Mouse (Mus musculus): ENCODE measurements around the gene Fhit.
A peak's percentile ranks its signal among the peaks of the same experiment; 100 is the strongest.

The Fhit gene

DNA sequence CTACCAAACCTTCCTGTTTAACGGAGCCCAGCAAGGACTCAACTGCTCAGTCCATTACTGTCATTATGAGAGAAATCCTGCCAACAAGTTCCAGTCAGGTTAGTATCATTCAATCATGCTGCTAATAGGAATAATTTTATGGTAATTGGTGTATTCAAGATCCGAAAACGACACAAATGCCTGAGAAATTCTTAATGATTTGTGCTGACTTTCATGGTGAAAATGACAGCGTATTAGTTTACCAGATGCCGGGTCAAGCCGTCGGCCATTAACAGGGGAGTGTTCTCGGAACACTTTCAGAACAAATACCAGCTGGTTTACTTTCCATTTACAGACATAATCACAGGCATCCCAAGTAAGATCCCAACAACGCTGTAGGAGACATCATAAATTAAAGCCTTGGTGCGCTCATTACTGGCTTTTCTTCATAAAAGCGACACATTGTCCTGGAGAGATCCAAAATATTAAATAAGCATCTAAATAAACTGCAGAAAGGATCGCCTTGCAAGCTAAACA, 451.0 kb downstream of the Fhit start:
- no peak for DNase-seq (ENCODE audit: low spot score)

DNA sequence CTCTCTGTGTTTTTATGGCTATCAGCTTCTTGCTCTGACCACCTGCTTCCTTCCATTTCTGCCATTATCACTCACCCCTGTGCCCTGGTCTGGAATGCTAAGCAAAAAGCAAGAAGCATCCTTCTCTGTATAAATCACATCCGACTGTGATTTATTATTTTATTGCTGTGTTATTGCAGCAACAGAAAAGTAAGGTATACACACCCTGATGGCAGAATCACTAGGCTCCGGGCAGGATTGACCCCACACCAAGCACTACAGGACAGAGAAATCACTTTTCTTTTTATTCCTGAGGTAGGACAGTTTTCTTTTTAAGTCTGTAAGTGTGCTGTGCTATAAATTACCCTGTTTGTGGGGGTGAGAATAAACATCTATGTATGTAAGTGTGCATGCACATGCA, 460.1 kb downstream of the Fhit start:
- no peak for DNase-seq (ENCODE audit: low spot score)

DNA sequence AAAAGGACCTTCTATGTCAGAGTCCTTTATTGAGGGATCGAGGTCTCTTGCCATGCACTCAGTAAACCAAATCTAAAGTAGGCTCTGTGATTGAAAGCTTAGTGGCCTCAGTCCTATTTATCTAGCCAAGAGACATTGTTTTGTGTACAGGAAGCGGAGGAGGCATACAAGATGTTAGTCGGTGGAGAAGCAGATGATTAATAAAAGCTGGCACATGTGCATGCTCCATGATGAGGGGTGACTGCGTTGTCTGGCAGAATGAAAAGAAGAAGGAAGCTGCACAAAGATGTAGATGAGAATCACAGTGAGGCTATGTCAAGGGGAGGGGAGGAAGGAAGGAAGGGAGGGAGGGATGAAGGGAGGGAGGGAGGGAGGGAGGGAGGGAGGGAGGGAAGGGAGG, 481.8 kb downstream of the Fhit start:
- DNase-seq (ENCODE audit: low spot score) = peak; percentile 49

DNA sequence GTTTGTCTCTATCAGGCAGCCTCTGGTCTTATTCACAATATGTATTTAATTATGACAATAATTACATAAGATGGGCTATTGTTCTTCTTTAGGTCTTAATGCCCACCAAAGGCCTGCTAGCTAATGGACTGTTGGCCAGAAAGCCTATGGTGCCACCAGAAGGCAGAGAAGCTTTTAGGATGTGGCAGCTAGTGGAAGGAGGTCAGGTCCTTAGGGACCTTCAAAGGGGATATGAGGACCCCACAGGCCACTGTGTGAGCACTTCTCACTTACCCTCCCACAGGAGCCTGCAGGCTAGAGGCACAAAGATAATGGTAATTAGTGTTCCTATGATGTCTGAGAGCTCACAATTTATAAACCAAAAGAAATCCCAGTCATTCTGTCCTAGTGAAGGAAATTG, 482.2 kb downstream of the Fhit start:
- no peak for DNase-seq (ENCODE audit: low spot score)

DNA sequence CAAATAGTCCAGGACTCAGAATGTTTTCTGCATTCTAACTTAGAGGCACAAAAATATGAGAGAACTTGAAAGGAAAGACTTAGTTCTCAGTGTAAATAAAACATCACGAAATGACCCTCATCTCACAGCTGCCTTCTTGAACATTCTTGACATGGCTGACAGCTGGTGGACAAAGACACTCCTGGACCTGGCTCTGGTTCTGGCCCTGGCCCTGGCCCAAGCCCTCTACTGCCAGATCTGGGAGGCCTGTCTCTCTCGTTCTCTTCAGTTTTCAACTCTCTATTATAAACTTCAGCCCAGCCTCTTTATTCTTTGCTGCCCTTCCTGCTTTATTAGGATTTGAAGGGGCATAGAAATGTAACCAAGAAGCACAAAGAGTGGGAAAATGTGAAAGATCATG, 484.2 kb downstream of the Fhit start:
- no peak for DNase-seq (ENCODE audit: low spot score)

DNA sequence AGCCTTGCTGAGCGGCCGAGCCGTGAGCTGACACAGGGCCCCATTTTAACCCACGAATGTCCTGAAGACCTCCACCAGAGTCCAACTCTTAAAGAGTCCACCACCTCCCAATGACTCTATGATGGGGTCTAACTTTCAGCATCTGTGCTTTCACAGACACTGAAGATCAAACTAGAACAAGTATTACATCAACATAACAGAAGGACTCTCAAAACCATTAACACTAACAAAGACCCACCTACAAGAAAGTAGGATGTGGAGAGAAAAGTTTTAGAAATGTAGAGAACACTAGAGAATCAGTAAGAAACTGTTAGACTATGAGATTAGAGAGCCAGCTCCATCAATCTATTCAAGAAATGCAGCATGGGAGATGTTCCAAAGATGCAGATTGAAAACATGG, 501.6 kb downstream of the Fhit start:
- no peak for DNase-seq (ENCODE audit: low spot score)

DNA sequence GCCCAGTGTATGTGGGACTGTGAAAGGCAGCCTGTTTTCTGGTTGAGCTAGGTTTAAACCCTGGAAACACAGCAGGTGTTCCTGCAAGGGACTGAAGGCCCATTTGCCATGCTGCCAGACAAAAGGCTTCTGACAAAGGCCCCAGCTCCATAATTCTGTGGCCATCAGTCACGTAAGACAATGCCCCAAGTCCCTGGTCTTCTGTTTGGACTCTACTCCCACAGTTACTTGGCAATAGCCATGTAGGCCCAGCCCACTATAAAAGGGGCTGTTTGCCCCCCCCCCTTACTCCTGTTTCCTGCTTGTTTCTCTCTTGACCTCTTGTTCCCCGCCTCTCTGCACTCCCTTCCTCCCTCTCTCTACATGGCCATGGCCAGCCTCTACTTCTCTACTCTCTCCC, 502.5 kb downstream of the Fhit start:
- DNase-seq (ENCODE audit: low spot score) = no peak

DNA sequence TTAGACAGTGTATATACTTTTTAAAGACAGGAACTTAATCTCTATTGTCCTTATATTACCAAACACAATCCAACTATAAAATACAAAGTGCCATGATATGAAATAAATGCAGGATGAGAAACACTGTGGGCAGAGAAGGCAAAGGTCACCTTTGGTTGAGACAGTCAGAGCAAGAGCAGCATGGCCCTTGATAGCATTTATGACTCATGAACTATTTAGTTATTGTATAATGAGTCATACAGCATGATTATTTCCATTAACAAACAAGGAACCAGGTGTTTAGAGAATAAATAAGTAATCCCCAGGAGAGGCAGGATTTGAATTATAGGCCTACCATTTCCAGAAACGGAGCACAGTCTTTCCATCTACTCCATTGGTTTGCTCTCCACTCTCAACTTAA, 503.6 kb downstream of the Fhit start:
- DNase-seq (ENCODE audit: low spot score) = no peak

DNA sequence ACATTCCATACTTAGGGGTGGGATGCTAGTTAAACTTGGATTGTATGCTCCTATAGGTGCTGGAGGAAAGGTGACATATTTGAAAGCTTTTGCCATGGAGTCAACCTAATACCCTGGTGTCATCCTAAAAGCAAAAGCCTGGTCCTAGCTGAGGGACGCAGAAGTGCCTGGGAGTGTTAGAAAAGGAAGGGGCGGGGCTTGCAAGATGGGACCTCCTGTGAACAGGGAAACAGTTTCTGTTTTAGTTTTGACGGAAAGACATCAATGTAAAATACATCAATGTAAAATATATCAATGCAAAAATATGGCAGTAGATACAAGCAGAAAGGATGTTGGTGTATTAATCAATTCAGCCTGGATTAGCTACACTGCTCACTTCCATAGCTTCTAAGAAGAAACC, 504.5 kb downstream of the Fhit start:
- DNase-seq (ENCODE audit: low spot score) = no peak

DNA sequence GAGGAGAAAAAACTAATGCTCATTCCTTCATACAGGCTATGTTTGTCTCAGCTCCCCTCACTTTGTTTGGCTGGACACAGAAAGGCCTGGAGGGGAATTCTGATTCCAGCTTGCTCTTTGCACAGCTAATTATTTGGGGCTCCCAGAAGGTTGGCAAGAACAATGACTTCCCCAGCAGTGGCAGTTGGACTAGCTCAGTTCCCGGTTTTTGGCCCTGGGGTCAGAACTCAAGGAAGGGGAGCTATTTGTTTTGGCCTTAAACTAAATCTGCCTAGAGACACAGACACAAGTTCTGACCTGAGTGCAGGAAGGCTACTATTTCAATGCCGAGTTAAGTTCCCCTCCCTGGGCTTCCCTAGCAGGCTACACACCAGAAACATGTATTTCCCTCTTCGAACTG, 506.0 kb downstream of the Fhit start:
- DNase-seq (ENCODE audit: low spot score) = no peak

DNA sequence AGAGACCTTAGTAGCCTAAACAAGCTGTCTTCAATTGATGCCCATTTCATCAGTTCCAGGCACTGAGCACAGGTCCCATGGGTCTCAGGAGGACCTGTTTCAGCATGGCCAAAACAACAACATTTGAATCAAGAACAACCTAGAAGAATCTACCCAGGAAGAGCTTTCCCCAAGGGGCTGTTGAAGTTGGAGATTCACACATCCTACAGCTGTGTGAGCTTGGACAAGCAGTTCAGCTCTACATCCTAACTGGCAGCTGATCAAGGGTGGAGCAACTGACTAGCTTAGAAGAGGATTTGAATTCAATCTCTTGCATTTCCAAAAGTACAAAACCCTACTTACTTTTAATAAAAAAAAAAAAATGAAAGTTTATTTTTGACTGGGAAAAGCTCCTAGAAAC, 514.0 kb downstream of the Fhit start:
- DNase-seq (ENCODE audit: low spot score) = no peak

DNA sequence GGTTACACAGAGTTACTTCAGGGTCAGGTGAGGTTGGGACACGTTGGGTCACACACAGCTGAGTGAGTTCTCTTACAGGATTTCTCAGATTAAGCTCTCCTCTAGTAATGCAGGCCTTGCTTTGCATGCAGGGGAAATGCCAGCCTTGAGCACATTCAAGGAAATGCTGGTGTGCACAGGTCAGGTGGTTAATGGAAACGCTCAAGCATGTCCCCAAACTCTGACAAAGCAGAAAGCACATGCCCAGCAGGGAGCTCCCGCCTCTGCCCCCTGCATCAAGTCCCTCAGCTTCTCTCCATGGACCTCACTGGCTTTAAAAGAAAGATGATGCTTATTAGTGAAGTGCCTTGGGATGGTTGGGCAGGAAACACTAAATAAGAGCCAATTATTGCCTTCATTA, 530.1 kb downstream of the Fhit start:
- DNase-seq (ENCODE audit: low spot score) = no peak

DNA sequence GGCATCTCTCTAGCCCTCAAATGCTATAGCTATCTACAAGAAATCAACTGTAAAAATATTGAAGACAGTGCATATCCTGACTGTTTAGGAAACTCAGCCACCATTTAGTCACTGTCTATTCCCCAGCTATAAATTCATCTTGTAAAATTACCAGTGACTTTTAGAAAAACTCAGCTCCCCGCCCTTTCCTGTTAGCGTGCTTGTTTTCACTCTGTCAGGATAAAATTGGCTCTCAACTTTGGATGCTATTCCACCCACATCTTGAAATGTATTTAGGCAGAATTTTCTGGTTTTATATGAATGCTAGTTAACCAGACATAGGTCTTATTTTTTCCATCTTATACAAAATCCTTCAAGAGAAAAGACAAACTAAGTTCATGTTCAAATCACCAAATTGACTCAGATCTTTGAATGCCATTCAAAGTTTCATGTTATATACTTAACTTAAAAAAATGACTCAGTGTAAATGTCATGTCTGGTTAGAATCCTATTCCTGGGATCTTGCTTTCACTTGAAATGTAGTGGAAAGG, 530.9 kb downstream of the Fhit start:
- DNase-seq (ENCODE audit: low spot score) = no peak

DNA sequence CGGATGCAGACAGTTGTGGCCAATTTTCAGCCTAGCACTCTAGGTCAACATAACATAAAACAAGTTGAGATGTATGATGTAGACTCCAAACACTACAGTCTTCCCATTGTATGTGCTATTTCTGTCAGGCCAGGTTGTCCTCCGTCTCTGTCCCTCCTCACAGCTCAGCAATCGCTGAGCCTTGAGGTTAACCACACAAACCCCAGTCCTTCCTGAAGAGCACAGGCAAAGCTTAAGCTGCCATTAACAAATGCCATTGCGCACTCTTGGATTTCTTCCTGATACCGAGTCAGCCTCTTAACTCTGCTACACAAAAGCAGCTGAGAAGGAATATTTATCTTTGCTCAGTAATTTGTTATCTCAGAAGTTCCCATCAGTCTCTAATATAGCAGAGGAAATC, 568.4 kb downstream of the Fhit start:
- DNase-seq (ENCODE audit: low spot score) = no peak

DNA sequence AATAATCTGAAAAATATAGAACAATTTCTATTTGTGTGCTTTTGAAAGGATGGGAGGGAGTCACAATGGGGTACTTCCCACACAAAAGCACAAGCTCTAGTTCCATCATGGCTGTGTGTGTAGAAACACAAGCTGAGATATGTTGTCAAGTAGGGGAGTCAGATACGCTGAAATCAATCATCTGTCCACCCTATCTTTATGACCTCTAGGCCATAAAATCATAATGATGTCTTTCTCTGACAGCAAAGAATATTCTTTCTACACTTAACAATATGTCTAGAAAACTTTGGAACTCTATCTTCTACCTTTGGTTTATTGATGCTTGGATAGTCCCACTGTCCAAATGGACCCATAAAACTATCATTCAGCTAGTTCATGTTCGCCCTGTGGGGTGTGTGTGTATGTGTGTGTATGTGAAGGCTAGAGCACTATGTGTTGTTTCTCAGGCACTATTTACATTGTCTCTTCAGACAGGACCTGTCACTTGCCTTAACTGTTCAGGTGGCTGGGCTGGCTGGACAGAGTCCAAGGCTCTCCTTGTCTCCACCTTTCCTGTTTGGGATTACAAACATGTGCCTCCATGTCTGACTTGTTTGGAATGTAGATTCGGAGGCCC, 592.8 kb downstream of the Fhit start:
- no peak for DNase-seq (ENCODE audit: low spot score)

DNA sequence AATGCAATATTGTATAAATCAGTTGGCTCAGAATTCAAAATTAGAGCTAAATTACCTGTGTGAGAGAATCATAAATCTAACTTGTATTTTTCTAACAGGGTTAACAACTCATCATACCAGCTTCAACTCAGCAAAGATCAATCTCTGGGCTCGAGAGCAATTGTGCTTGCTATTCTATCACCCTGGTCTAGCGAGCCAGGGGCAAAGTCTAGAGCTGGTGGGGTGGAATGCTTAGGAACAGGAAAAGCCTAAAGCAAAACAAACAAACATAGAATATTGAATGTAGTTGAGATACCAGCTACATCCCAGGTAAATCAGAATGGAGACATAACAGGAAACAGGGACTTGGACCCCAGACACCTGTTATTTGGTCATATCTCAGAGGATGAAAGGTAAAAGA, 594.1 kb downstream of the Fhit start:
- DNase-seq (ENCODE audit: low spot score) = no peak

DNA sequence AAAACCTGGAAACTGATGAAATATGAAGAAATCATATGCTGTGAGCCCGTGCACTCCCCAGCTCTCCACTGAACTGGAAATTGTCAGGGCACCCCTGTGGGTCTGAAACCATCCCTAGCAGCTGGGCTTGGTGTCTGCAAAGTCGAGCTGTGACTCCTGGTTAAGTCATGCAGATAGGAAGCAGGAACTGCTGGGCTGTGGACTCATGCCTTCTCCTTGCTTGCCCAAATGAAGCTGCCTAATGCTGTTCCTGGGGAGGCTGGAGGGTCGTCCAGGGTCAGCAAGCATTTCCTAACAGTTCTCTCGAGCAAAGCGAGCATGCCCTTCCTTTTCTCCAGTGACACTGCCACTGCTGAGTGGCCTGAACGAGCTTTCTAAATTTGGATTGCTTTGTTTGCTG, 607.1 kb downstream of the Fhit start:
- no peak for DNase-seq (ENCODE audit: low spot score)

DNA sequence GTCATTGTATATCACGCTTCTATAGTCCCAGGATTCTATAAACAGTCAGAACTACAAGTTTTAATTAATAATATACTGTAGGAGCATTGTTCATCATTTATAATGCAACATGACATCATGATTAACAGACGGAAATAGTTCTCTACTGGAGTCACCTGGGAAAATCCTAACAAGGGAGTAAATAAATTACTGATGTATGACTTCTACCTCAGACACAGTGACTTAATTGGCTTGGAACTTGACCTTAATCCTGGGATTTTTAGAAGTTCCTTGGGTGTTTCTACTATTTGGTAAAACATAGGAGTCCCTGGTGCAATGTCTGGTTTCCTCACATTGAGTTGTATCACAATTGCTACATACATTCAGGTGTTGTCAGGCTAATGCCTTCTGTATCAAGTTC, 613.2 kb downstream of the Fhit start:
- no peak for DNase-seq (ENCODE audit: low spot score)

DNA sequence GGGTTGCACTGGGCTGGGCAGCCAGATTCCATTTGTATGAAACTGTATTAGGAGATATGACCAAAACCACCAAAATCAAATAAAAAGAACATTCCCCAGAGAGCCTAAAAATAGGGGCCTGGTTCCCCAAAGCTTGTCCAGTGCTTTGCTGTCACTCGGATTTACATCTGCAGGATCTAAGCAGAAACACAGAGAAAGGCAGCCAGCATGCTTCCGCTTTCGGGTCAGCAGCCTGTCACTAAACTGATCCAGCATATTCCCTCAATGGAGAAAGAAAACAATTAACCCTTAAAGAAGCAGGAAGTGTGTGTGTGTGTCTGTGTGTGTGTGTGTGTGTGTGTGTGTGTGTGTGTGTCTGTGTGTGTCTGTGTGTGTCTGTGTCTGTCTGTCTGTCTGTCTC, 615.9 kb downstream of the Fhit start:
- DNase-seq (ENCODE audit: low spot score) = no peak

DNA sequence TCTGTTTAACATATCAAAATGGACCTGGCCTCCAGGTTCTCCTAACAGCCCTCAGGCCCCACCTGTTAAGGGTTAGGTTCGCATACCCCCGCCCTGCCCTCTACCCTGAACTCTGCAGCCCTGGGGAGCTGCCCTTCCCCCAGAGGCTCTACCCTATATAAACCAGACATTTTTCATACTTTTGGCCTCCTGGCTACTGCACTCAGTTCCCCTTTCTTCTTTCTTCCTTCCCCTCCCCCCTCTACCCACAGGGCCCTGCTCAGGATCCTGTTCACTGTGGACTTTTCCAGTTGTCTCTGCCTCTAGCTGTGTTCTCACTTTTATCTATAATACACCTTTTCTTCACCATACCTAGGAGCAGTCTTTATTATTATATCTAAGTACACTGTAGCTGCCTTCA, 627.0 kb downstream of the Fhit start:
- DNase-seq (ENCODE audit: low spot score) = no peak

DNA sequence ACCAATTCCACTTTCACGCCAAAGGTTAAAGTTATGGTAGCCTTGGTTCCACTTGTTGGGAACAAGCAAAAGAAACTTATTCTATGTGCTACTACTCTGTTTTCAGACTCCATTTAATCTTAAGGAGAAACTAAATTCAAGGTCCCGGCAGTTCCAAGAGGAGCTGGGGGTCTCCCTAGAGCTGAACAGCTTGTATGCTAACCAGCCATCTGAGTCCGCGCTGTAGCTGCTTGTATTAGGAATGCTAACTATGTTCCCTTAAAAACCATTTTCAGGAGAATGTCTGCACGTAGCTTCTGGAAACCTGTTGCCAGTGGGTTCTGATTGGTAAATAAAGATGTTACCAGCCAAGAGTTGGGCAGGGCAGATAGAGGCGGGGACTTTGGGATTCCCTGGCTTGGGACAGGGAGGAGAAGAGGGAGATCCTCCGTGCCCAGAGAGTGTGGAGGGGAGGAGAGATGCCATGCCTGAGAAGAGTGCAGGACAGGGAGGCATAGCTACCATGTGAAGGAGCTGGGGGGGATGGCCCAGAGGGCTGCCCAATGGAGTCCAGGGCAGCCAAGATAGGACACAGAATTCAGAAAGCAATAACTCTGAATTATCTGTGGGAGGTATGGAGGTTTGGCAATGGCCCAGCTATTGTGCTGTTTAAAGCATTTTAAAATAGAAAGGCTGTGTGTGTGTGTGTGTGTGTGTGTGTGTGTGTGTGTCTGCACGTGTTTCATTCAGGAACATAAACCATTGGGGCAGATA, 629.9 kb downstream of the Fhit start:
- no peak for DNase-seq (ENCODE audit: low spot score)

DNA sequence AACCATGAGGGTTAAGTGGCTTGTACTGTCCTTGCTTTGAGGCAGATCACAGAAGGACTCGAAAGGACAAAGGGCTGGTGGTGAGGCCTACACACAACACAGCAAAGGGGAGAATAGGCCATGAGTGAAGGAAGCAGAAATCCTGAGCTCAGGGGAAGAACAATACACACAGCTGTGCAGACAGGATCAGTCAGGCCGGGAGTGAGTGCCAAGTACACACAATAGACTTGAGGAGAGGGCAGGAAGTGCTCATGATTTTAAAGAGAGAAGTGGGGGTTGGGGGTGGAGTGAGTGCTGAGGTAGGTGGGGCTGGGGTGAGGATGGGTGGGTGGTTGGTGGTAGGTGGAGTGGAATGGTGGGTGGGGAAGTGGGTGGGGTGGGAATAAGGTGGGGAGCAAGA, 635.0 kb downstream of the Fhit start:
- no peak for DNase-seq (ENCODE audit: low spot score)

DNA sequence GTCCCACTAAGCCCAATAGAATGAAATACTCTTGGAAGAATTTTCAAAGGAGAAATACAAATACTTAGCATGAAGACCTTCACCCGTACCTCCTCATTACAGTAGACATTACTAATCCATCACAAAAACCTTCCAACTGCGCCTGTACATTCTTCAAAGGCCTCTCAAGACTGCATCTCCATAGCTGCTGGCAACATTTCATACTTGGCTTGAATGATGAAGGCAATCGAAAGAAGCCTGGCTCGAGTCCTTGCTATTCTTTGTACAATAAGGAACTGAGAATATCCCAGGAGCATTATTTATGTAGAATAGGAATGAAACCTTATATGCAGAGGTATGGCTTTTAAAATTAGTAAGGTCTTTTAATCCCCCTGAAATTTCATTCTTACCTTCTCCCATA, 636.0 kb downstream of the Fhit start:
- no peak for DNase-seq (ENCODE audit: low spot score)

DNA sequence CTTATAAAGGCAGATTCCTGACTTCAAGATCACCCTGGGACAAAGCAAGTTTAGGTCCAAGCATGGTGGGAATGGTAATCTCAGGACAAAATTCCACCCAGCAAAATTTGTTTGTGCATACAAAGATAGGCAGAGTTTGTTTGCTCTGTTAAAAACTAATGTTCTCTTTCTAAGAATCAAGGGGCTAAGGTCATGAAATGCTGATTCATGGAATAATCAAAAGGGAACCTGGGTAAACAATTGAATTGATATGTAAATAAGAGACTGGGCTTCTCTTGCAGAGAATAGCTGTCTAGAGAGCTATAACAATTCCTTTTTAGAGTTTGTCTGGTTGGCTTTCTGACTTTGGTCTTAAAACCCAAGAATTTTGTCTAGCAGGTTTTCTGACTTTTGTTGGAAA, 647.8 kb downstream of the Fhit start:
- no peak for DNase-seq (ENCODE audit: low spot score)
